ENCODE assay signal across 14 mouse cellular contexts in genomic region chr13:35405384-35405783, GRCm38 (mm10).
DNase-seq lines count a peak whose midpoint lies in the region.
"Had no signal": no experiment of that assay in that cellular context is flagged by ENCODE, and none has a peak within 500 bp of the region (broad histone marks: within the 10 kb centered on the region; RNA-seq: fewer than 3 reads in every experiment).

No protein-coding gene starts in this region.

- peak; percentile 53 for DNase-seq in adrenal gland, adult 8-10 months
- no peak for DNase-seq in adrenal gland, postnatal 4 days (ENCODE audit: low spot score in 2 of 2)
- DNase-seq in heart, postnatal 10 days = peak; percentile 26 to 27
- DNase-seq in heart, postnatal 36 days = no peak
- peak; percentile 49 for DNase-seq in adrenal gland, postnatal 10 days
- peak; percentile 43 to 48 for DNase-seq in adrenal gland, postnatal 36 days
- no peak for DNase-seq in cerebellum, adult 11 months
- DNase-seq: cerebellum, adult 18-20 months; cerebellum, adult 9-10 months; cerebellum, postnatal 14 days; gastrocnemius, postnatal 10 days; gastrocnemius, postnatal 36 days; heart, postnatal 4 days; kidney, adult 2 months had no signal

- intact Hi-C loops in heart, postnatal 10 days (cut with DNase I) = no loop called here
- intact Hi-C loops in heart, postnatal 36 days (cut with DNase I) = no loop called here

Comparison
In these comparisons a context has a peak if more than half of its experiments do, and no peak if none do; other contexts are left out.
1. DNase-seq: peak in adrenal gland, adult 8-10 months (single experiment), heart, postnatal 10 days (2 of 2), adrenal gland, postnatal 10 days (single experiment) and adrenal gland, postnatal 36 days (2 of 2); none in adrenal gland, postnatal 4 days (0 of 2), heart, postnatal 36 days (0 of 2) and cerebellum, adult 11 months (single experiment).